Mouse (Mus musculus) megakaryocyte, embryonic 14.5 days (primary cell): ENCODE data around the gene Fam198b.

Experiments used
- FLI1 ChIP-seq: IDR thresholded peaks from 2 replicates; pipeline ENCODE4 v1.6.1; 2012; ENCODE audit warnings: low read length, inconsistent platforms, mixed read lengths
- GATA1 ChIP-seq: IDR thresholded peaks from 3 replicates; pipeline ENCODE4 v1.6.1; 2012; ENCODE audit warnings: mixed read lengths, low read length, inconsistent platforms, borderline replicate concordance

GRCm38 (mm10) chr3:79925950-79926697 is 41.8 kb downstream of the Fam198b start:
- no peak for TF ChIP-seq GATA1
- no peak for TF ChIP-seq FLI1
